Mouse (Mus musculus): ENCODE data around the gene Dcst1. TPM values are rescaled to one million over a fixed set of nuclear protein-coding genes. Genes with fewer than 3 reads are reported as not detected.

Dcst1 gene
- polyA plus RNA-seq, 1 experiment from 2014 or later, result 0.13 TPM

GRCm38 (mm10) chr3:89395806-89396653, 31.0 kb upstream of the Dcst1 start:
- no peaks in the 10 kb centered on the region for H3K27me3 ChIP-seq (ENCODE audit: control insufficient read depth, insufficient read depth, low read depth, low read length)
- no peaks in the 10 kb centered on the region for H3K9me3 ChIP-seq (ENCODE audit: control insufficient read depth, low read length)
- peak overlapping the region; percentile 73 for H3K4me3 ChIP-seq (ENCODE audit: low read length)
- peaks cover 15% of the 10 kb centered on the region for H3K4me1 ChIP-seq (replicated peaks; ENCODE audit: control insufficient read depth, insufficient read depth, low read length)
- ATAC-seq (ENCODE audit: low read depth), result no peak
- WGBS, result under 1% methylated on average over 43 of the region's 44 CpGs
- H3K27ac ChIP-seq (ENCODE audit: low read length), result peak overlapping the region; percentile 60
- H3K4me2 ChIP-seq (ENCODE audit: low read depth, low read length), result peak overlapping the region; percentile 99
- no peaks in the 10 kb centered on the region for H3K36me3 ChIP-seq (ENCODE audit: control insufficient read depth, insufficient read depth, low read length)
- peak overlapping the region; percentile 78 for H3K9ac ChIP-seq (ENCODE audit: low read length)

DNA sequence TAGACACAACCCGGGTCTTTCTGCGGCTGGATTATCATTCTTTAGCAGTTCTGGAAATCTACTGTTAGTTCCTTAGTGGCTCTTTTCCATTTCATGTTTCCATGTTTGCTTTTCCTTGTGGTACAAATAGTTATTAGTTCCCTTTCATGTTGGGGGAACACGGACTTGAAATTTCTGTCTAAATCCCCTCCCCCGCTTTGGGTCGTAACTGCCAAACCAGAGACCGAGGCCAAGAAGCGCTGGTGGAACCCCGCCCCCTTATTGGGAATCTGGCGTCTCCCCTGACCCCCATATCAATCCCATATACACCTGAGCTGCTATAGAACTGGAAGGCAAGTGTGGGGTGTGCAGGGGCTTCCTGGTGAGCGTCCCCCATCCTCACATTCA, 30.4 kb upstream of the Dcst1 start:
- Histone ChIP-seq H3K36me3 (ENCODE audit: control insufficient read depth, insufficient read depth, low read length) (no peaks in the 10 kb centered on the region), H3K4me2 (ENCODE audit: low read depth, low read length) (peak overlapping the region; percentile 99), H3K4me3 (ENCODE audit: low read length) (peak overlapping the region; percentile 73), H3K9me3 (ENCODE audit: control insufficient read depth, low read length) (no peaks in the 10 kb centered on the region), H3K9ac (ENCODE audit: low read length) (peak overlapping the region; percentile 80), H3K27ac (ENCODE audit: low read length) (peak overlapping the region; percentile 98), H3K4me1 (replicated peaks; ENCODE audit: control insufficient read depth, insufficient read depth, low read length) (peaks cover 21% of the 10 kb centered on the region), H3K27me3 (ENCODE audit: control insufficient read depth, insufficient read depth, low read depth, low read length) (no peaks in the 10 kb centered on the region)
- WGBS, result 2% methylated on average over 10 of the region's 10 CpGs
- no peak for ATAC-seq (ENCODE audit: low read depth)

DNA sequence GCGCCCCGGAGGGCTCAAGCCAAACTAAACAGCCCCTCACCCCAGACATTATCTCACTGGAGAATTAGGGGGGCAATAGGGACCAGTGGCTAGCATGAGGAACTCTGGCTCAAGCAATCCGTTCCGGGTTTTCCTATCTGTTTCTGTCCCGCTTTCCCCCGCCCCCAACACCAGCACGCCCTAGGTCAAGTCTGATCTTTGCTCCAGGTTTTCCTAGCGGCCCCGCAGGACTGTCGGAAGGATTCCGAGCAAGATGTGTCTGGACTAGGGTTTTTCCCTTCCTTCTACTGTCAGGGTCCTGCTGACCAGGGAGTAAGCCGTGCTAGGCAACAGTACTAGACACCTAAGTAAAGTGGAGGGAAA, 29.8 kb upstream of the Dcst1 start:
- Histone ChIP-seq H3K9ac (ENCODE audit: low read length) (peak overlapping the region; percentile 80), H3K9me3 (ENCODE audit: control insufficient read depth, low read length) (no peaks in the 10 kb centered on the region), H3K4me2 (ENCODE audit: low read depth, low read length) (peak overlapping the region; percentile 99), H3K4me3 (ENCODE audit: low read length) (peak overlapping the region; percentile 73), H3K27ac (ENCODE audit: low read length) (peak overlapping the region; percentile 98), H3K27me3 (ENCODE audit: control insufficient read depth, insufficient read depth, low read depth, low read length) (no peaks in the 10 kb centered on the region), H3K36me3 (ENCODE audit: control insufficient read depth, insufficient read depth, low read length) (no peaks in the 10 kb centered on the region), H3K4me1 (replicated peaks; ENCODE audit: control insufficient read depth, insufficient read depth, low read length) (peaks cover 26% of the 10 kb centered on the region)
- peak; percentile 29 for ATAC-seq (ENCODE audit: low read depth)
- under 1% methylated on average over 12 of the region's 12 CpGs for WGBS

DNA sequence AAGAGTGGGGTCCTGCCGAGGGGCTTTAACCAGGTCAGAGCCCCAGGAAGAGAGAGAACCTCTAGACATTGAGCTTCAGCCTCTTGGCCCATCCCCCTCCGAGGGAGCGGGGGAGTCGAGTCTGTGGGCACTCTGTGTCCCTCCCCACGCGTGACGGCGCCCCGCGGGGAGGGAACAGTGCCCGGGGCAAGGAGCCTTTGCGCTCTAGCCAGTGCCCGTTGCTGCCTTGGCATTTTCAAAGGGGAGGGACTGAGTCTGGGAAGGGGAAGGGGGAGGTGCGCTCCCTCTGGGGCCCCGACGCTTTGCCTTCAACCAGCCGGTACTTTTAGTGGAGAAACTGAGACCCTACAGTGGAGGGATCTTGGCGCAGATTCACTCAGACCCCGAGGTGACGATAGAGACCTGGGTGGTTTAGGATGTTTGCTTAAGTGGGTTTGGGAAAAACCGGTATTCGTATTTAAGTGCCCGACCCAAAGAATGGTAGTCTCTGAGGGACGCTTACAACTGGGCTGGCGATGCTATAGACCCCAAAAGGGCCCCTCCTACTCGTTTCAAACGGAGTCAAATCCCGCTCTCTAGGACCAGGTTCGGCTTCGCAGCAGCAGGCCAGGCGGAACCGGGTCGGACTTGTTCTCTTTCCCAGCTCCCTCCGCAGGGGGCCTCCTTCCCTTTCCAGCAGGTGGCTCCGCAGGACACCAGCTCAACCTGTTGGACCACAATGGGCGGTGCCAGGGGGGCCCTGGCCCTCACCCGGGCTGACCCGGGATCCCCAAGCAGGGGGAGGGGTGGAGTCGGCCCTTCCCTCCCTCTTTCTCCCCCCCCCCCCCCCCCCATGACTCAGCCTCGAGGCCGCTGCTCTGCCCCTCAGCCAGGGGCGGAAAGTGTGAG, 29.2 kb upstream of the Dcst1 start, which contains the start of gene Zbtb7b:
Zbtb7b (minus strand) TSS at position 771 of the 888 bp plus-strand sequence.
- no peaks in the 10 kb centered on the region for H3K27me3 ChIP-seq (ENCODE audit: control insufficient read depth, insufficient read depth, low read depth, low read length)
- peak; percentile 58 for ATAC-seq (ENCODE audit: low read depth)
- peak within 1 kb of the TSS; percentile 73 for H3K4me3 ChIP-seq (ENCODE audit: low read length)
- peak within 1 kb of the TSS; percentile 99 for H3K4me2 ChIP-seq (ENCODE audit: low read depth, low read length)
- H3K9ac ChIP-seq (ENCODE audit: low read length), result peak within 1 kb of the TSS; percentile 80
- H3K36me3 ChIP-seq (ENCODE audit: control insufficient read depth, insufficient read depth, low read length), result no peaks in the 10 kb centered on the region
- H3K9me3 ChIP-seq (ENCODE audit: control insufficient read depth, low read length), result no peaks in the 10 kb centered on the region
- peaks cover 29% of the 10 kb centered on the region for H3K4me1 ChIP-seq (replicated peaks; ENCODE audit: control insufficient read depth, insufficient read depth, low read length)
- H3K27ac ChIP-seq (ENCODE audit: low read length), result peak within 1 kb of the TSS; percentile 98
- under 1% methylated on average over 40 of the region's 42 CpGs for WGBS

GRCm38 (mm10) chr3:89393605-89394004, 28.6 kb upstream of the Dcst1 start:
- Histone ChIP-seq H3K4me1 (replicated peaks; ENCODE audit: control insufficient read depth, insufficient read depth, low read length) (peaks cover 29% of the 10 kb centered on the region), H3K36me3 (ENCODE audit: control insufficient read depth, insufficient read depth, low read length) (no peaks in the 10 kb centered on the region), H3K9ac (ENCODE audit: low read length) (peak overlapping the region; percentile 80), H3K4me2 (ENCODE audit: low read depth, low read length) (peak overlapping the region; percentile 99), H3K9me3 (ENCODE audit: control insufficient read depth, low read length) (no peaks in the 10 kb centered on the region), H3K27me3 (ENCODE audit: control insufficient read depth, insufficient read depth, low read depth, low read length) (no peaks in the 10 kb centered on the region), H3K4me3 (ENCODE audit: low read length) (peak overlapping the region; percentile 73), H3K27ac (ENCODE audit: low read length) (peak overlapping the region; percentile 98)
- 0% methylated on average over 15 of the region's 15 CpGs for WGBS
- peak; percentile 95 for ATAC-seq (ENCODE audit: low read depth)

GRCm38 (mm10) chr3:89392871-89393311, 27.8 kb upstream of the Dcst1 start:
- Histone ChIP-seq H3K9ac (ENCODE audit: low read length) (peak overlapping the region; percentile 76), H3K27me3 (ENCODE audit: control insufficient read depth, insufficient read depth, low read depth, low read length) (no peaks in the 10 kb centered on the region), H3K4me2 (ENCODE audit: low read depth, low read length) (peak overlapping the region; percentile 98), H3K36me3 (ENCODE audit: control insufficient read depth, insufficient read depth, low read length) (no peaks in the 10 kb centered on the region), H3K27ac (ENCODE audit: low read length) (peak overlapping the region; percentile 89), H3K4me1 (replicated peaks; ENCODE audit: control insufficient read depth, insufficient read depth, low read length) (peaks cover 34% of the 10 kb centered on the region), H3K4me3 (ENCODE audit: low read length) (peak overlapping the region; percentile 73), H3K9me3 (ENCODE audit: control insufficient read depth, low read length) (no peaks in the 10 kb centered on the region)
- no peak for ATAC-seq (ENCODE audit: low read depth)
- under 1% methylated on average over 14 of the region's 24 CpGs for WGBS

DNA sequence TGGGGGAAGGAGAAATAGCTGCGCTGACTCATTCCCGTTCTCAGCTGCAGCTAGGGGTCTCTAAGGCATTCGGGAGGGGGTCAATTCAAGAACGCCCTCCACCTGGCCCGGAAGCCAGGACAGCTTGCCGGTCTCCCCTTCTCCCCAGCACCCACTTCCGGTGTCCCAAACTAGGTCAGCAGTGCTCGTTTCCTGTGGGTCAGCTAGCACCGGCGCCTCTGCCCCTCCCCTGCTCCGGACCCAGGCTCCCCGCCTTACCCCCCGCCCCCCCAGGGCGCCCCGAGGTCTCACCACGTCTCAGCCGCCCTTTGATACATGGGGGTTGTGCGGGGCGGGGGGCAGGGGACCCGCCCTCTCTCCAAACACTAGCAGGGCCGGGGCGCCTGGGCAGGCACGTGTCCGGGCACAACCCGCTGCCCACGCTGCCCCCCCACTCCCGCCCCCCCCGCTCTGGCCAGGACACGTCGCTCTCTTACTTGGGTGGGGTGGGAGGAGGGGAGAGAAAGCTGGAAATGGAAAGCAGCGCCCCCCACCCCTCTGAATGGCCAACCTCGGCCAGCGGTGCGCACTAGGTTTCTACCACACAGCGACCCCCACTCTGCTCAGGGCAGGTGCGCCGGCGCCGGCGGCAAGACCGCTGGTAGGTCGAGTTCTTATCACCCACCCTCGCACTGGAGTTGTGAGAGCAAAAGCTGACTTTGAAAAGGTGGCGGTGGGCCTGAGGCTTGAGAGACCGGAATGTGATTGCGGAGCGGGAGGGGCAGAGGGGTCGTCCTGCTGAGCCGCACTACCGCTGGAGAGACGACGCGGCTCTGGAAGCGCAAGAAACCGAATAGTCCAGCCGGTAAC, 26.8 kb upstream of the Dcst1 start:
- WGBS, result under 1% methylated on average over 53 of the region's 56 CpGs
- H3K27ac ChIP-seq (ENCODE audit: low read length), result peak overlapping the region; percentile 89
- H3K9me3 ChIP-seq (ENCODE audit: control insufficient read depth, low read length), result no peaks in the 10 kb centered on the region
- H3K4me2 ChIP-seq (ENCODE audit: low read depth, low read length), result peak overlapping the region; percentile 98
- no peak for ATAC-seq (ENCODE audit: low read depth)
- peak overlapping the region; percentile 76 for H3K9ac ChIP-seq (ENCODE audit: low read length)
- no peaks in the 10 kb centered on the region for H3K27me3 ChIP-seq (ENCODE audit: control insufficient read depth, insufficient read depth, low read depth, low read length)
- no peaks in the 10 kb centered on the region for H3K36me3 ChIP-seq (ENCODE audit: control insufficient read depth, insufficient read depth, low read length)
- peak overlapping the region; percentile 73 for H3K4me3 ChIP-seq (ENCODE audit: low read length)
- peaks cover 43% of the 10 kb centered on the region for H3K4me1 ChIP-seq (replicated peaks; ENCODE audit: control insufficient read depth, insufficient read depth, low read length)

- Histone ChIP-seq H3K4me1 (replicated peaks; ENCODE audit: control insufficient read depth, insufficient read depth, low read length) (peaks cover 43% of the 10 kb centered on the region), H3K4me2 (ENCODE audit: low read depth, low read length) (peak overlapping the region; percentile 98)
Measured at GRCm38 (mm10) chr3:89390699-89391662, 25.9 kb upstream of the Dcst1 start.

More at GRCm38 (mm10) chr3:89390699-89391662, 25.9 kb upstream of the Dcst1 start:
- Histone ChIP-seq H3K4me3 (ENCODE audit: low read length) (peak overlapping the region; percentile 73), H3K27ac (ENCODE audit: low read length) (peak overlapping the region; percentile 89), H3K9me3 (ENCODE audit: control insufficient read depth, low read length) (no peaks in the 10 kb centered on the region), H3K9ac (ENCODE audit: low read length) (peak overlapping the region; percentile 76), H3K36me3 (ENCODE audit: control insufficient read depth, insufficient read depth, low read length) (no peaks in the 10 kb centered on the region), H3K27me3 (ENCODE audit: control insufficient read depth, insufficient read depth, low read depth, low read length) (no peaks in the 10 kb centered on the region)
- no peak for ATAC-seq (ENCODE audit: low read depth)
- WGBS, result 12% methylated on average over 19 of the region's 19 CpGs
